Mouse (Mus musculus) heart, postnatal 36 days (tissue): Measurements from ENCODE around the gene Olfr735. TPM values are rescaled to one million over a fixed set of nuclear protein-coding genes. Genes with fewer than 3 reads are reported as not detected.
A peak's percentile ranks its signal among the peaks of the same experiment; 100 is the strongest.

Source experiments
- DNase-seq, 2 experiments: peaks; one replicate each; pipeline ENCODE4 v3.0.0; 2021 to 2022
- intact Hi-C: fragments of 180-260 bp; cut with DNase I; formaldehyde crosslinking; loops from one replicate; pipeline ENCODE4 v1.15.1; 2025
- total RNA-seq, 2 experiments: library from RNA; stranded (reverse); gene quantifications; 2 replicates each; pipeline ENCODE4 v1.2.3; 2021

Gene Olfr735
- total RNA-seq = not detected

GRCm38 (mm10) chr14:50348796-50349195 is at the start of gene Olfr735:
Gene Olfr735, minus strand, starts transcription at chr14:50348872.
- DNase-seq = no peak
- intact Hi-C loops = no loop called here

- no peak for DNase-seq
- intact Hi-C loops = no loop called here
Observed at GRCm38 (mm10) chr14:50380863-50381262, 32.2 kb upstream of the Olfr735 start, which contains the start of gene Olfr736. Gene Olfr736, plus strand, starts transcription at chr14:50381163.

- intact Hi-C loops = no loop called here
- DNase-seq = no peak
Observed at GRCm38 (mm10) chr14:50363561-50363960, 14.9 kb upstream of the Olfr735 start.

- intact Hi-C loops = no loop called here
- no peak for DNase-seq
Observed at GRCm38 (mm10) chr14:50360480-50360879, 11.8 kb upstream of the Olfr735 start.

- no peak for DNase-seq
- intact Hi-C loops = no loop called here
Observed at GRCm38 (mm10) chr14:50357593-50357992, 8.9 kb upstream of the Olfr735 start, which contains the start of gene Tlr11. Gene Tlr11, plus strand, starts transcription at chr14:50357914.

- no peak for DNase-seq
- intact Hi-C loops = no loop called here
Observed at GRCm38 (mm10) chr14:50356725-50357124, 8.1 kb upstream of the Olfr735 start.

- intact Hi-C loops = no loop called here
- peak in 1 of 2 experiments; percentile 23 for DNase-seq
Observed at GRCm38 (mm10) chr14:50352438-50352837, 3.8 kb upstream of the Olfr735 start.

- intact Hi-C loops = no loop called here
- no peak for DNase-seq
Observed at GRCm38 (mm10) chr14:50326661-50327060, 22.0 kb downstream of the Olfr735 start, which contains the start of gene Olfr734. Gene Olfr734, minus strand, starts transcription at chr14:50326761.

- intact Hi-C loops = no loop called here
- no peak for DNase-seq
Observed at GRCm38 (mm10) chr14:50301422-50301821, 47.2 kb downstream of the Olfr735 start, which contains the start of gene Olfr733. Gene Olfr733, minus strand, starts transcription at chr14:50301522.

Other genes starting within 250 kb of the Olfr735 start
- not detected for gene Olfr727, start 225.7 kb downstream of the Olfr735 start, total RNA-seq
- gene Olfr728, start 206.2 kb downstream of the Olfr735 start, total RNA-seq = not detected
- not detected for gene Olfr729, start 196.0 kb downstream of the Olfr735 start, total RNA-seq
- not detected for gene Olfr730, start 160.7 kb downstream of the Olfr735 start, total RNA-seq
- not detected for gene Olfr731, start 107.0 kb downstream of the Olfr735 start, total RNA-seq
- gene Olfr732, start 64.7 kb downstream of the Olfr735 start, total RNA-seq = not detected
- gene Olfr733, start 47.4 kb downstream of the Olfr735 start, total RNA-seq = not detected
- not detected for gene Olfr734, start 22.1 kb downstream of the Olfr735 start, total RNA-seq
- under 1 TPM in 1 of 2 experiments, not detected in 1; 0.08 TPM for gene Tlr11, start 9.0 kb upstream of the Olfr735 start, total RNA-seq
- not detected for gene Olfr736, start 32.3 kb upstream of the Olfr735 start, total RNA-seq
- not detected for gene Olfr738, start 58.7 kb upstream of the Olfr735 start, total RNA-seq
- gene Olfr739, start 69.8 kb upstream of the Olfr735 start, total RNA-seq = not detected
- not detected for gene Olfr740, start 96.7 kb upstream of the Olfr735 start, total RNA-seq
- not detected for gene Olfr741, start 123.9 kb upstream of the Olfr735 start, total RNA-seq
- not detected for gene Olfr742, start 154.7 kb upstream of the Olfr735 start, total RNA-seq
- not detected for gene Olfr743, start 173.0 kb upstream of the Olfr735 start, total RNA-seq